Mouse (Mus musculus) bone marrow, adult 2 months (tissue): ENCODE data around the gene Gm49396.
A peak's percentile ranks its signal among the peaks of the same experiment; 100 is the strongest.

Source experiments
- CTCF ChIP-seq: fragments of 200-500 bp; IDR thresholded peaks from 2 replicates; pipeline ENCODE4 v1.5.1; 2011; ENCODE audit warnings: low read length, control low read depth; ENCODE audit not compliant: control insufficient read depth, insufficient read depth
- POLR2A ChIP-seq: fragments of 200-500 bp; IDR thresholded peaks from 2 replicates; pipeline ENCODE4 v1.6.1; 2011; ENCODE audit warnings: low read depth, mild to moderate bottlenecking, control low read depth, low read length, borderline replicate concordance; ENCODE audit not compliant: control insufficient read depth

- 0 out of 2 replicates have a peak, but pooled peaks have one; percentile 23 for TF ChIP-seq CTCF
- TF ChIP-seq POLR2A = no peak
Measured at GRCm38 (mm10) chr7:30556894-30557536, 6.1 kb upstream of the Gm49396 start.
